Mouse (Mus musculus): ENCODE data around the gene Hsf2bp.

Hsf2bp gene

DNA sequence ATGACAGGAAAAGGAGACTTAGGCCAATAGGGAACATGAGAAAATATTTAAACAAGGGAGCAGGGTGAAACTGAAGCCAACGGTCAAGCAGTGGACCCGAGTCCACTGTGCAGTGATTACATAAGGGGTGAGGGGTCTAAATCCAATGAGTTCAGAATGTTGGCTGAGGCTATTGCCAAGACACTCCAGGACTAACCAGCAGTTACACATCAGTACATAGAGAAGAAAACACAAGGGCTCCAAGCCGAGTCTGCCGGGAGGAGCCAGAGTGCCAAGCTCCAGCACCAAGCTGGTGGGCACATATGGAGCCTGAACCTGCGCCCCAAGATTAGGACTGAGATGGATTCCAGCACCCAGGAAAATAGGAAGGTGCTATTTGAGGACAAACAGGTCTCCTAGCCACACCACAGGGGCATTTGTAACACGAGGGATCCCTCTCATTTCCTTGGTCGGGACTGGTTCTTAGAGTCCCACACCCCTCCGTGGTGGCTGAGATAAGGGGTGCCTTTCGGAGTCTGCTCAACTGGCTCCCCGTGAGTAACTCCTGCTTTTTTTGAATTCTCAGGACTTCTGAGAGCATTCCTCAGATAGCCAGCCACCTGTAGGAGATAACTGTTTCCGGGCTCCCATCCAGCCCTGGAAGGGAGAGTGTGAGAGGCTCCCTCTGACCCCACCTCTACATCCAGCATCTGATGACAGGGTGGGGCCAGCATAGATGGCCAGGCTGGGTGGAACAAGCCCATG is 134.5 kb downstream of the Hsf2bp start:
- DNase-seq, result peak; percentile 76

- no peak for DNase-seq
Observed at GRCm38 (mm10) chr17:31898941-31899340, 137.2 kb downstream of the Hsf2bp start.

DNA sequence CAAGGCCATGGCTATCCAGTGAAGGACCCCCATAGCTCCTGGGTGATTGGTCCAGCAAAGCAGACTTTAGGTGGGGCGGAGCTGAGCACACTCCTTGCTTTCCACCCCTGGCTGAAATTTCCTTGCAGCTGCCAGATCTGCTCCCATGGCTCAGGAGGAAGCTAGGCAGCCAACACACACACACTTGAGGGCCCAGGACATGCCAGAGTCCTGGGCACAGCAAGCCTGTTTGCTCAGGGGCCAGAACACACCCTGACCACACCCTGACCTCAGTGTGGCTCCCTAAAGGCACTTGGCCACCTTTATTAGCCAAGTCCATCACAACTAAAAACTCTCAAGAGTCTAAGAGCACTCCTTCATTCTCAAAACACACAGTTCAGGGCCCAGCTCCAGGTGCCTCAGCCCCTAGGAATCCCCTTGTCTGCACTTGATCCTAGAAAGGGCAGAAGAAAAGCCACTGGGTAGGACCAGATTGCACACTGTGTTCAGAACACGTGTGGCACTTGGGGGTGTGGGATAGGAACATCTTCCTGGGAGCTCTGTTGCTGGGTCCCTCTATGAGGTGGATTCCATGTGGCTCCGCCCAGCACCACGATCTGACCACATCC is 138.9 kb downstream of the Hsf2bp start:
- peak; percentile 77 for DNase-seq

DNA sequence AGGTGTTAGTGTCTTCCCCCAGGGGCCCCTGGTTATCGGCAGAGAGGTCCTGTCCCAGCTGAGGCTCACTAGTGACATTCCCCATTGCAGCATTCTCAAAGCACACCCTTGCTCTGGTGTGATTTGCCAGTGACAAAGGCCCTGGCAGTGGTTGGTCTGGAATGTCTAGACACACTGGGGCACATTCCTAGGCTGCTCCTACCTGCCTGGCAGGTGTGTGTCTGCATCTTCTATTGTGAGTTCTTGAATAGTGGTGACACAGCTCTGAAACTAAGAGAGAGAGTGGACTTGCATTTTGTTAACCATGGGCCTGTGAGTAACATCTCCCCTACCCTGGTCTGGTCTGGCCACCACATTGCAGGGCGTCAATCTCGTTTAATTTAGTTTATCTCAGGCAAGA is 139.4 kb downstream of the Hsf2bp start:
- DNase-seq, result no peak

DNA sequence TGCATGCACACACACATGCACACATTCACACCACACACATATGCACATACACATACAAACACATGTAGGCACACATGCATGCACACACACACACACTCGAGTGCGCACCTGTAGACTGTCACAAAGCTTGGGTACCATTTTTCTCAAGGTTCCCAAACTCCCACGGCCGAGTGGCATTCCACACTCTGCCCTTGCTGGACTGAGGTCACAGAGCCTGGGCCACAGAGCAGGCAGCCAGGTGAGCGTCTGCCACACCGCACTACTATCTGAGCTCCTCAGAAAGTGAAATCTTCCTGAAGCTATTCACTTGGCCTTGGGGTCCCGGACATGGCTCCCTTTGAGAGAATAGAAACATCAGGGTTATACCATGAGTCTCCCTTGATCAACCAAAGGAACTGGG is 139.8 kb downstream of the Hsf2bp start:
- no peak for DNase-seq
